Mouse (Mus musculus) hindbrain, embryonic 13.5 days (tissue): ENCODE measurements at regions not wholly inside any gene's neighbourhood (a gene's known extent, or its start where the extent isn't known, plus 50 kb on each side); places are given as distances from the start of the nearest gene placed in this dataset.

ENCODE experiments used
- ATAC-seq: fragments of 200-750 bp; cut with Nextera tagmentation; 2 replicates; pipeline ENCODE4 v1.8.0; 2017; ENCODE audit warnings: moderate TSS enrichment; ENCODE audit not compliant: low FRiP score
- H3K27ac ChIP-seq: fragments of 300-500 bp; sonication (generic); 2 replicates; pipeline ENCODE4 v1.5.1; 2015; ENCODE audit warnings: inconsistent platforms, mild to moderate bottlenecking, moderate library complexity
- H3K27me3 ChIP-seq: fragments of 300-500 bp; sonication (generic); 2 replicates; pipeline ENCODE4 v1.6.1; 2015; ENCODE audit warnings: mild to moderate bottlenecking, inconsistent platforms
- H3K36me3 ChIP-seq: fragments of 300-500 bp; sonication (generic); 2 replicates; pipeline ENCODE4 v1.6.1; 2015; ENCODE audit warnings: mild to moderate bottlenecking, inconsistent platforms
- H3K4me1 ChIP-seq: fragments of 300-500 bp; sonication (generic); replicated peaks from 2 replicates; pipeline ENCODE4 v1.6.1; 2015; ENCODE audit warnings: inconsistent platforms
- H3K4me2 ChIP-seq: fragments of 300-500 bp; sonication (generic); 2 replicates; pipeline ENCODE4 v1.6.1; 2015; ENCODE audit warnings: inconsistent platforms, mild to moderate bottlenecking, moderate library complexity
- H3K4me3 ChIP-seq: fragments of 300-500 bp; sonication (generic); 2 replicates; pipeline ENCODE4 v1.5.1; 2015; ENCODE audit warnings: mild to moderate bottlenecking, inconsistent platforms
- H3K9ac ChIP-seq: fragments of 300-500 bp; sonication (generic); 2 replicates; pipeline ENCODE4 v1.6.1; 2015; ENCODE audit warnings: mild to moderate bottlenecking, inconsistent platforms
- H3K9me3 ChIP-seq: fragments of 300-500 bp; sonication (generic); 2 replicates; pipeline ENCODE4 v1.6.1; 2016; ENCODE audit warnings: inconsistent platforms
- WGBS: fragments of 180-500 bp; shearing (Covaris S2); methylation state at CpG from one replicate; pipeline ENCODE4 v1.1.7; 2015; 5-methylcytosine and 5-hydroxymethylcytosine counted together

GRCm38 (mm10) chr4:92833835-92834234, 501.5 kb downstream of the Tusc1 start:
- Histone ChIP-seq H3K4me2 (0 out of 2 replicates have a peak overlapping the region, but pooled peaks have one; percentile 19), H3K9ac (no peak overlapping the region), H3K9me3 (no peaks in the 10 kb centered on the region), H3K27me3 (no peaks in the 10 kb centered on the region), H3K4me1 (peaks cover 7% of the 10 kb centered on the region), H3K27ac (no peak overlapping the region), H3K4me3 (no peak overlapping the region), H3K36me3 (no peaks in the 10 kb centered on the region)
- 34% methylated on average over 5 of the region's 5 CpGs for WGBS
- ATAC-seq = peak; percentile 63

- WGBS = 77% methylated on average over 1 of the region's 1 CpGs
- ATAC-seq = no peak
- Histone ChIP-seq H3K36me3 (no peaks in the 10 kb centered on the region), H3K4me3 (no peak overlapping the region), H3K27ac (0 out of 2 replicates have a peak overlapping the region, but pooled peaks have one; percentile 48), H3K4me1 (peaks cover 7% of the 10 kb centered on the region), H3K27me3 (no peaks in the 10 kb centered on the region), H3K9me3 (no peaks in the 10 kb centered on the region), H3K9ac (no peak overlapping the region), H3K4me2 (no peak overlapping the region)
Measured at GRCm38 (mm10) chr4:92831181-92831715, 504.1 kb downstream of the Tusc1 start.

GRCm38 (mm10) chr4:92827831-92828230, 507.5 kb downstream of the Tusc1 start:
- Histone ChIP-seq H3K27ac (no peak overlapping the region), H3K4me1 (no peaks in the 10 kb centered on the region), H3K9me3 (no peaks in the 10 kb centered on the region), H3K9ac (no peak overlapping the region), H3K27me3 (no peaks in the 10 kb centered on the region), H3K36me3 (no peaks in the 10 kb centered on the region), H3K4me2 (no peak overlapping the region), H3K4me3 (no peak overlapping the region)
- ATAC-seq = no peak

- Histone ChIP-seq H3K27me3 (no peaks in the 10 kb centered on the region), H3K4me2 (no peak overlapping the region), H3K9me3 (no peaks in the 10 kb centered on the region), H3K4me3 (no peak overlapping the region), H3K36me3 (no peaks in the 10 kb centered on the region), H3K9ac (no peak overlapping the region), H3K4me1 (no peaks in the 10 kb centered on the region), H3K27ac (no peak overlapping the region)
- ATAC-seq = no peak
Measured at GRCm38 (mm10) chr4:92827405-92827804, 507.9 kb downstream of the Tusc1 start.

GRCm38 (mm10) chr4:92826981-92827380, 508.3 kb downstream of the Tusc1 start:
- ATAC-seq = no peak
- Histone ChIP-seq H3K9me3 (no peaks in the 10 kb centered on the region), H3K27ac (no peak overlapping the region), H3K36me3 (no peaks in the 10 kb centered on the region), H3K4me3 (no peak overlapping the region), H3K27me3 (no peaks in the 10 kb centered on the region), H3K4me2 (no peak overlapping the region), H3K9ac (no peak overlapping the region), H3K4me1 (no peaks in the 10 kb centered on the region)

GRCm38 (mm10) chr4:92788157-92788556, 547.2 kb downstream of the Tusc1 start:
- Histone ChIP-seq H3K9ac (no peak overlapping the region), H3K4me2 (no peak overlapping the region), H3K27me3 (no peaks in the 10 kb centered on the region), H3K27ac (no peak overlapping the region), H3K4me3 (no peak overlapping the region), H3K4me1 (no peaks in the 10 kb centered on the region), H3K9me3 (no peaks in the 10 kb centered on the region), H3K36me3 (no peaks in the 10 kb centered on the region)
- WGBS = 90% methylated on average over 1 of the region's 1 CpGs
- no peak for ATAC-seq

- no peaks in the 10 kb centered on the region for H3K36me3 ChIP-seq
- no peaks in the 10 kb centered on the region for H3K27me3 ChIP-seq
- ATAC-seq = no peak
- no peak overlapping the region for H3K4me3 ChIP-seq
- no peak overlapping the region for H3K27ac ChIP-seq
- no peaks in the 10 kb centered on the region for H3K9me3 ChIP-seq
- WGBS = 88% methylated on average over 4 of the region's 4 CpGs
- no peaks in the 10 kb centered on the region for H3K4me1 ChIP-seq
- H3K4me2 ChIP-seq = no peak overlapping the region
- no peak overlapping the region for H3K9ac ChIP-seq
Measured at GRCm38 (mm10) chr4:92778076-92778475, 557.2 kb downstream of the Tusc1 start.

GRCm38 (mm10) chr4:92748070-92748469, 556.5 kb upstream of the Gm12666 start:
- Histone ChIP-seq H3K4me1 (no peaks in the 10 kb centered on the region), H3K27me3 (no peaks in the 10 kb centered on the region), H3K4me2 (no peak overlapping the region), H3K36me3 (no peaks in the 10 kb centered on the region), H3K4me3 (no peak overlapping the region), H3K27ac (no peak overlapping the region), H3K9me3 (no peaks in the 10 kb centered on the region), H3K9ac (no peak overlapping the region)
- ATAC-seq = no peak
- 50% methylated on average over 2 of the region's 2 CpGs for WGBS

- Histone ChIP-seq H3K4me3 (no peak overlapping the region), H3K4me2 (no peak overlapping the region), H3K9me3 (no peaks in the 10 kb centered on the region), H3K9ac (no peak overlapping the region), H3K36me3 (no peaks in the 10 kb centered on the region), H3K27ac (no peak overlapping the region), H3K4me1 (no peaks in the 10 kb centered on the region), H3K27me3 (no peaks in the 10 kb centered on the region)
- WGBS = 51% methylated on average over 2 of the region's 2 CpGs
- no peak for ATAC-seq
Measured at GRCm38 (mm10) chr4:92746233-92746632, 554.7 kb upstream of the Gm12666 start.

GRCm38 (mm10) chr4:92702755-92703154, 511.2 kb upstream of the Gm12666 start:
- no peak overlapping the region for H3K27ac ChIP-seq
- no peaks in the 10 kb centered on the region for H3K9me3 ChIP-seq
- H3K4me2 ChIP-seq = no peak overlapping the region
- H3K4me3 ChIP-seq = no peak overlapping the region
- ATAC-seq = no peak
- H3K27me3 ChIP-seq = no peaks in the 10 kb centered on the region
- no peaks in the 10 kb centered on the region for H3K4me1 ChIP-seq
- H3K36me3 ChIP-seq = no peaks in the 10 kb centered on the region
- no peak overlapping the region for H3K9ac ChIP-seq
